Mouse (Mus musculus) frontal cortex, postnatal 25 days (tissue): ENCODE data around the gene Mlx.
"Not testable (repeated sequence)": the region's sequence is repeated elsewhere in the genome, so short reads cannot be mapped to it uniquely, and the experiment has no call there.

Experiments used
- DNase-seq, 2 experiments: peaks; one replicate each; pipeline ENCODE4 v3.0.0; 2022; ENCODE audit warnings: low spot score in 2 of 2

Mlx gene

GRCm38 (mm10) chr11:101098231-101098630 lies 11.2 kb downstream of the Mlx start:
- DNase-seq: no peak

- DNase-seq: no peak
These were observed 15.9 kb downstream of the Mlx start for GRCm38 (mm10) chr11:101103011-101103410.

- no peak for DNase-seq
These were observed 22.3 kb downstream of the Mlx start for GRCm38 (mm10) chr11:101109351-101109750.

GRCm38 (mm10) chr11:101110708-101111107 lies 23.6 kb downstream of the Mlx start:
- DNase-seq: no peak

GRCm38 (mm10) chr11:101111178-101111577 lies 24.1 kb downstream of the Mlx start:
- DNase-seq: no peak

GRCm38 (mm10) chr11:101112186-101112585 lies 25.1 kb downstream of the Mlx start:
- no peak for DNase-seq

- DNase-seq: no peak
These were observed 28.5 kb downstream of the Mlx start for GRCm38 (mm10) chr11:101115564-101115963.

- no peak for DNase-seq
These were observed 31.0 kb downstream of the Mlx start for GRCm38 (mm10) chr11:101118105-101118504.

- no peak for DNase-seq
These were observed 32.2 kb downstream of the Mlx start for GRCm38 (mm10) chr11:101119131-101119760.

- peak; percentile 98 to 99 for DNase-seq
These were observed 32.9 kb downstream of the Mlx start, which contains the start of the genes Retreg3 and Tubg1 for GRCm38 (mm10) chr11:101119761-101120544. Gene Retreg3 (minus strand): TSS chr11:101119893. Gene Tubg1 (plus strand): TSS chr11:101119938.

- DNase-seq: no peak
These were observed 33.6 kb downstream of the Mlx start for GRCm38 (mm10) chr11:101120545-101121188.

- not testable (repeated sequence) for DNase-seq
These were observed 37.4 kb downstream of the Mlx start for GRCm38 (mm10) chr11:101124494-101124893.

- DNase-seq: not testable (repeated sequence)
These were observed 37.9 kb downstream of the Mlx start for GRCm38 (mm10) chr11:101125008-101125407.

- no peak for DNase-seq
These were observed 40.0 kb downstream of the Mlx start for GRCm38 (mm10) chr11:101127075-101127474.

- no peak for DNase-seq
These were observed 42.0 kb downstream of the Mlx start for GRCm38 (mm10) chr11:101128996-101129577.

GRCm38 (mm10) chr11:101130056-101130756 lies 43.1 kb downstream of the Mlx start:
- DNase-seq: no peak

GRCm38 (mm10) chr11:101131187-101131586 lies 44.1 kb downstream of the Mlx start:
- no peak for DNase-seq

GRCm38 (mm10) chr11:101131701-101132100 lies 44.6 kb downstream of the Mlx start:
- no peak for DNase-seq

GRCm38 (mm10) chr11:101133037-101133436 lies 46.0 kb downstream of the Mlx start:
- no peak for DNase-seq

- no peak for DNase-seq
These were observed 47.3 kb downstream of the Mlx start for GRCm38 (mm10) chr11:101134217-101134865.

- no peak for DNase-seq
These were observed 49.9 kb downstream of the Mlx start for GRCm38 (mm10) chr11:101137000-101137399.
